Mouse (Mus musculus): Measurements from ENCODE around the gene Trp53inp2. TPM values are rescaled to one million over a fixed set of nuclear protein-coding genes. Genes with fewer than 3 reads are reported as not detected.

Gene Trp53inp2
- polyA plus RNA-seq, 1 experiment = 16.9 TPM

DNA sequence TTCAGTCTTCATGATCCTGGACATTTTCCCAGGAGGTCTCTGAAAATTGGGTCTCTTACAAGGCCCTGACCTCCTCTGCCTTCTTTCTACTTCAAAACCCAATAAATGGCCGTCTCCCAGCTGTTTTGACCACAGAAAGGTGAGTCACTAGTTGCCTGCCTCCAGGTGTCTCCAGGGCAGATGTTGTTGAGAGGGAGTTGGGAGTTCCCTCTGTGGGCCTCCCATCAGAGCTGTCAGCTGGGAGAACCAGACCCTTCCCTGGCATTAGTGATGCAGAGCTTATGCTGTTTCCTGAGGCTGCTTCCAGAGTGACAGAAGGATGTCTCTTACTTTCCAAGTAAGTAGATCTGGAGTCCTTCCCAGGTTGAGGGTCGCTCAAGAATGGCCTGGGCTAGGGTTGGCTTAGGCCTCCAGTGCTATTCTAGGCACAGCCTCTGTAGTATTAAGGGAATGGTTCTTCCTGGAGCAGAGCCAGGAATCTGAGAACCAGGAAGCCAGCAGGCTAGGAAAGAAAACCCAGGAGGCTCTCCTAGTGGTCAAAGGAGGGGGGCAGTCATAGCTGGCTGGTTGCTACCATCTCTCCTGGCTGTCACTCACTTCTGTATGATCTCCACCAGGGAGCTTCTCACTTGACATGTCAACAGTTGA is 2.1 kb downstream of the Trp53inp2 start:
- H3K36me3 ChIP-seq (ENCODE audit: control insufficient read depth, insufficient read depth, low read length) = no peaks in the 10 kb centered on the region
- no peaks in the 10 kb centered on the region for H3K27me3 ChIP-seq (ENCODE audit: control insufficient read depth, insufficient read depth, low read length)
- 89% methylated on average over 2 of the region's 2 CpGs for WGBS
- H3K4me3 ChIP-seq (ENCODE audit: extremely low read depth, insufficient read depth, insufficient read length) = no peak overlapping the region
- no peak overlapping the region for H3K27ac ChIP-seq (ENCODE audit: insufficient read depth, low read length)
- no peak for TF ChIP-seq POLR2A (IDR thresholded peaks at IDR 0.05; ENCODE audit: low read depth, low read length)
- no peak for TF ChIP-seq CTCF (IDR thresholded peaks at IDR 0.05; ENCODE audit: extremely low read depth, insufficient read depth, insufficient read length, insufficient replicate concordance)
- DNase-seq (ENCODE audit: low read depth in 1 of 2, low spot score in 2 of 2) = no peak
- H3K4me1 ChIP-seq (ENCODE audit: control insufficient read depth, insufficient read depth, insufficient read length) = no peaks in the 10 kb centered on the region; the same call in none of the 2 replicates

DNA sequence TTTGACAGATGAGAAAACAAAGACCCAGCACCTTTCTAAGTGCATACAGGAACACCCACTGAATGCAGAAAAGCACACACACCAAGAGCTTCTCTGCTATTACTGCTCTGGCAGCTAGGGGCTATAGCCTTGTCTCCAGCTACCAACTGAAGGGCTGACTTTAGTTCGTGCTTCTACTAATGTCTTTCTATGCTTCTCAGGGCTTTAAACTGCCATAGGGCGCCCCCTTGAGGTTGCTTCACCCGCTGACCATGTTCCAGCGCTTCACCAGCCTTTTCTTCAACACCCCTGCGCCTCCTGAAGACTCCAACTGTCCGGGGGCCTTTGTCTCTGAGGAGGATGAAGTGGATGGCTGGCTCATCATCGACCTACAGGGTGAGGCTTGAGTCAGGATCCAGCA is 4.2 kb downstream of the Trp53inp2 start:
- no peaks in the 10 kb centered on the region; the same call in none of the 2 replicates for H3K4me1 ChIP-seq (ENCODE audit: control insufficient read depth, insufficient read depth, insufficient read length)
- H3K27ac ChIP-seq (ENCODE audit: insufficient read depth, low read length) = no peak overlapping the region
- H3K36me3 ChIP-seq (ENCODE audit: control insufficient read depth, insufficient read depth, low read length) = peaks cover 4% of the 10 kb centered on the region; the same call in 1 of the 2 replicates
- TF ChIP-seq POLR2A (IDR thresholded peaks at IDR 0.05; ENCODE audit: low read depth, low read length) (no peak), CTCF (IDR thresholded peaks at IDR 0.05; ENCODE audit: extremely low read depth, insufficient read depth, insufficient read length, insufficient replicate concordance) (peak; percentile 67; the same call in 1 of the 2 replicates)
- DNase-seq (ENCODE audit: low read depth in 1 of 2, low spot score in 2 of 2) = peak; percentile 75 to 77
- no peaks in the 10 kb centered on the region for H3K27me3 ChIP-seq (ENCODE audit: control insufficient read depth, insufficient read depth, low read length)
- WGBS = 17% methylated on average over 7 of the region's 7 CpGs
- H3K4me3 ChIP-seq (ENCODE audit: extremely low read depth, insufficient read depth, insufficient read length) = no peak overlapping the region

DNA sequence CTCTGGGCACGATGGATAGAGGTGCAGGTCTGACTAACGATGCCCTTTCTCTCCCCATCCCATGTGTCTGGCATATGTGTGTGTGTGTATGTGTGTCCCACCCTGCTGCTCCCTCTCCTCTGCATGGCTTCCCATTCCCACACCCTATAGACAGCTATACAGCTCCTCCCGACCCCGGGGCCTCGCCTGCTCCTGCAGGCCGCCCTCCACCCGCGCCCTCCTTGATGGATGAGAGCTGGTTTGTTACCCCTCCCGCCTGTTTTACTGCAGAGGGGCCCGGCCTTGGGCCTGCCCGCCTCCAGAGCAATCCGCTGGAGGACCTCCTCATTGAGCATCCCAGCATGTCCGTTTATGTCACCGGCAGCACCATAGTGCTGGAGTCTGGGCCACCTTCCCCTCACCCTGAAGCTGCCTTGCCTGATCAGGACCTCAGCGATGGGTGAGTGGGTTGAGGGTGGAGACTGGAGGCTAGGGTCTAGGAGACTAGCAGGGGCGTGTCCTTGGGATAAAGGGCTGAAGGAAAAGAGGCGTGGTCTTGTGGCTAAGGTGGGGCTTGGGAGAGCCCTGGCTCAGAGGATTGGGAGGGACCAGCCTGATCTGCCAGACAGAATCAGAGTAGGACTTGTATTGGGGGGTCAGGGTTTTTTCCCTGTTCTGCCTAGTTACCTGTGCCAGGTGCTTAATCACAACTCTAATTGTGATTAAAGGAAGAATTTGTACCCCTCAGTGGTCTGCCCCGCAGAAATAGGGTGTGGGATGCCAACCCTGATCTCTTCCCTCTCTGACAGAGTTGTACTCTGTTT is 5.1 kb downstream of the Trp53inp2 start:
- H3K27ac ChIP-seq (ENCODE audit: insufficient read depth, low read length) = no peak overlapping the region
- DNase-seq (ENCODE audit: low read depth in 1 of 2, low spot score in 2 of 2) = no peak
- no peak overlapping the region for H3K4me3 ChIP-seq (ENCODE audit: extremely low read depth, insufficient read depth, insufficient read length)
- H3K4me1 ChIP-seq (ENCODE audit: control insufficient read depth, insufficient read depth, insufficient read length) = no peaks in the 10 kb centered on the region; the same call in none of the 2 replicates
- H3K27me3 ChIP-seq (ENCODE audit: control insufficient read depth, insufficient read depth, low read length) = no peaks in the 10 kb centered on the region
- H3K36me3 ChIP-seq (ENCODE audit: control insufficient read depth, insufficient read depth, low read length) = peaks cover 6% of the 10 kb centered on the region
- WGBS = 80% methylated on average over 18 of the region's 18 CpGs
- no peak for TF ChIP-seq CTCF (IDR thresholded peaks at IDR 0.05; ENCODE audit: extremely low read depth, insufficient read depth, insufficient read length, insufficient replicate concordance)

DNA sequence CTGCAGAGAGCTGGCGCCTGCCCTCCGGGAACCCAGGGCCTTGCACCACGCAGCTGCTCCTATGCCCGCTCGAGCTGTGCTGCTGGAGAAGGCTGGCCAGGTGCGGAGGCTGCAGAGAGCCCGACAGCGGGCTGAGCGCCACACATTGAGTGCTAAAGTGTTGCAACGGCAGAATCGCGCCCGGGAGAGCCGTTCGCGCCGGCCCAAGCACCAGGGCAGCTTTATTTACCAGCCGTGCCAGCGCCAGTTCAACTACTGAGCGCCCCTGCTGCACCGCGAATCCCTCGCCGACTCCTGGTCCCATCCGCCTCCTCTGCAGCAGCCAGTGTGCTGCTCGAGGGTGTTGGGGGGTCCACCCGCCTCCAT is 5.7 kb downstream of the Trp53inp2 start:
- DNase-seq (ENCODE audit: low read depth in 1 of 2, low spot score in 2 of 2) = no peak
- H3K4me3 ChIP-seq (ENCODE audit: extremely low read depth, insufficient read depth, insufficient read length) = no peak overlapping the region
- H3K27ac ChIP-seq (ENCODE audit: insufficient read depth, low read length) = no peak overlapping the region
- H3K27me3 ChIP-seq (ENCODE audit: control insufficient read depth, insufficient read depth, low read length) = no peaks in the 10 kb centered on the region
- WGBS = 42% methylated on average over 27 of the region's 27 CpGs
- TF ChIP-seq CTCF (IDR thresholded peaks at IDR 0.05; ENCODE audit: extremely low read depth, insufficient read depth, insufficient read length, insufficient replicate concordance) (no peak), POLR2A (IDR thresholded peaks at IDR 0.05; ENCODE audit: low read depth, low read length) (no peak)
- H3K4me1 ChIP-seq (ENCODE audit: control insufficient read depth, insufficient read depth, insufficient read length) = no peaks in the 10 kb centered on the region; the same call in none of the 2 replicates
- H3K36me3 ChIP-seq (ENCODE audit: control insufficient read depth, insufficient read depth, low read length) = peaks cover 6% of the 10 kb centered on the region

DNA sequence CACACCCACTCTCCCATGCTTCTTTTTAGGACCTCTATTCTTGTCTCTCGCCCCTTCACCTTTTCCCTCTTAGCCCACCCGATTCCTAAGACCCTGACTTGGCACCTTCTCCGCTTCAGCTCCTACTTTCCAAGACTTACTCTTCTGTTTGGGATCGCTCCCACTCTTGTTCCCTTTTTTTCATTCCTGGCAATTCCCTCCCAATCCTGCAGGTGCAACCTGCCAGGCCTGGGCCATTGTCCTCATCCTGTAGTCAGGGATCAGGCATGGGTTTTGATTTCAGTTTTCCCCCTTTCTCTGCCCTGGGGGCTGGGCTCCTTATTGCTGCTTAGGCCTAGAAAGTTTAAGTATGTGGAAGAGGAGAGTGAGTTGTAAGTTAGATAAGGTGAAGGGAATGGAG is 6.2 kb downstream of the Trp53inp2 start:
- peaks cover 6% of the 10 kb centered on the region for H3K36me3 ChIP-seq (ENCODE audit: control insufficient read depth, insufficient read depth, low read length)
- H3K4me3 ChIP-seq (ENCODE audit: extremely low read depth, insufficient read depth, insufficient read length) = no peak overlapping the region
- DNase-seq (ENCODE audit: low read depth in 1 of 2, low spot score in 2 of 2) = no peak
- H3K27ac ChIP-seq (ENCODE audit: insufficient read depth, low read length) = no peak overlapping the region
- H3K27me3 ChIP-seq (ENCODE audit: control insufficient read depth, insufficient read depth, low read length) = no peaks in the 10 kb centered on the region
- no peak for TF ChIP-seq CTCF (IDR thresholded peaks at IDR 0.05; ENCODE audit: extremely low read depth, insufficient read depth, insufficient read length, insufficient replicate concordance)
- no peak for TF ChIP-seq POLR2A (IDR thresholded peaks at IDR 0.05; ENCODE audit: low read depth, low read length)
- no peaks in the 10 kb centered on the region; the same call in 1 of the 2 replicates for H3K4me1 ChIP-seq (ENCODE audit: control insufficient read depth, insufficient read depth, insufficient read length)
- 88% methylated on average over 4 of the region's 4 CpGs for WGBS

DNA sequence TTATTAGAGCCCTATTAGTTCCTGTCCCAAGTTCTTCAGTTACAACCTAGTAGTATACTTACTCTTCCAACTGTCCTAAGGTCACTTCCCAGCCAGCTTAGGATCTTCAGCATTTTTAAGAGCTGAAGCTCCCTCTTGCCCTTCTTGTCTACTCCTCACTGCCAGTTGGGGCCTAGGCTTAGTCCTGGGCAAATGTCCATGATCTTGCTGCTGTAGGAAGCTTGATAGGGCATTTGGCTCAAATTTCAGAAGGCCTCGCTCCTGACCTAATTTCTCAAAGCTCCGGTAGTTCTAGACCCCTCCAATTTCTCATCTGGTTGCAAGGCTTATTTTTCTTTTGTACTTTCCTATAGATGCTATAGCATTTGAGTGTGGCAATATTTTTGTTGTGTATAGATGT is 7.7 kb downstream of the Trp53inp2 start:
- Histone ChIP-seq H3K4me3 (ENCODE audit: extremely low read depth, insufficient read depth, insufficient read length) (no peak overlapping the region), H3K36me3 (ENCODE audit: control insufficient read depth, insufficient read depth, low read length) (peaks cover 6% of the 10 kb centered on the region), H3K27ac (ENCODE audit: insufficient read depth, low read length) (no peak overlapping the region), H3K27me3 (ENCODE audit: control insufficient read depth, insufficient read depth, low read length) (no peaks in the 10 kb centered on the region), H3K4me1 (ENCODE audit: control insufficient read depth, insufficient read depth, insufficient read length) (no peaks in the 10 kb centered on the region)
- TF ChIP-seq CTCF (IDR thresholded peaks at IDR 0.05; ENCODE audit: extremely low read depth, insufficient read depth, insufficient read length, insufficient replicate concordance) (no peak), POLR2A (IDR thresholded peaks at IDR 0.05; ENCODE audit: low read depth, low read length) (no peak)
- 90% methylated on average over 2 of the region's 2 CpGs for WGBS
- no peak for DNase-seq (ENCODE audit: low read depth in 1 of 2, low spot score in 2 of 2)

DNA sequence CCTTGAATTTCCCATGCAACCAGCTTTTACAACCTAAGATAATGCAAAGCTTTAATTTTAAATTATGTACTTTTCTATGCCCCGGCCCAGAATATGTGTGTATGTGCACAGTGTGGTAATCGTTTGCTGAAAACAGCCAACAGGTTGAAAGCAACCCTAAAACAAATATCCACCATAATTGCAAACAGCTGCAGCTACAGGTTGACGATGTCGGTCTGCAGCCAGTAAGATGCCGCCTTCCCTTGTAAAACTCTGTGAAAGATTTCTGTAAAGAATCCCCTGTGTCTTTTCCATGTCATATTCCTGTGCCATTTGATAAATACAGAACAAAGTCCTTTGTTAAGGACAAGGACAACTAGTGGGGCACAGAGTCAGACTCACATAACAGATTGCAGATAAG is 13.7 kb downstream of the Trp53inp2 start:
- H3K36me3 ChIP-seq (ENCODE audit: control insufficient read depth, insufficient read depth, low read length) = peaks cover 10% of the 10 kb centered on the region
- H3K4me3 ChIP-seq (ENCODE audit: extremely low read depth, insufficient read depth, insufficient read length) = no peak overlapping the region
- TF ChIP-seq CTCF (IDR thresholded peaks at IDR 0.05; ENCODE audit: extremely low read depth, insufficient read depth, insufficient read length, insufficient replicate concordance) (no peak), POLR2A (IDR thresholded peaks at IDR 0.05; ENCODE audit: low read depth, low read length) (no peak)
- WGBS = 97% methylated on average over 5 of the region's 5 CpGs
- no peaks in the 10 kb centered on the region for H3K27me3 ChIP-seq (ENCODE audit: control insufficient read depth, insufficient read depth, low read length)
- H3K27ac ChIP-seq (ENCODE audit: insufficient read depth, low read length) = no peak overlapping the region
- DNase-seq (ENCODE audit: low read depth in 1 of 2, low spot score in 2 of 2) = no peak
- no peaks in the 10 kb centered on the region for H3K4me1 ChIP-seq (ENCODE audit: control insufficient read depth, insufficient read depth, insufficient read length)
